Mouse (Mus musculus) layer of hippocampus, adult 9-10 months (tissue): ENCODE data around the gene Olfr206.
"Not testable (repeated sequence)": the region's sequence is repeated elsewhere in the genome, so short reads cannot be mapped to it uniquely, and the experiment has no call there.

Experiments
- DNase-seq: peaks from one replicate; pipeline ENCODE4 v3.0.0; 2022; ENCODE audit warnings: low spot score

Olfr206 gene

GRCm38 (mm10) chr16:59349146-59349545, at the start of gene Olfr206:
TSS of gene Olfr206 (minus strand) at chr16:59349246.
- DNase-seq: no peak

- DNase-seq: peak; percentile 16
Measured at GRCm38 (mm10) chr16:59393300-59393699, 44.3 kb upstream of the Olfr206 start.

- no peak for DNase-seq
Measured at GRCm38 (mm10) chr16:59363893-59364292, 14.8 kb upstream of the Olfr206 start, which contains the start of gene Olfr209. TSS of gene Olfr209 (minus strand) at chr16:59363993.

GRCm38 (mm10) chr16:59331038-59331437, 18.0 kb downstream of the Olfr206 start, which contains the start of gene Olfr205:
TSS of gene Olfr205 (minus strand) at chr16:59331138.
- no peak for DNase-seq

- DNase-seq: not testable (repeated sequence)
Measured at GRCm38 (mm10) chr16:59323262-59323661, 25.8 kb downstream of the Olfr206 start.

GRCm38 (mm10) chr16:59318148-59318547, 30.9 kb downstream of the Olfr206 start, which contains the start of gene Olfr204:
TSS of gene Olfr204 (minus strand) at chr16:59318248.
- no peak for DNase-seq

GRCm38 (mm10) chr16:59298581-59298980, 50.5 kb downstream of the Olfr206 start, which contains the start of gene Olfr203:
TSS of gene Olfr203 (plus strand) at chr16:59298881.
- no peak for DNase-seq
